ENCODE assay signal across 9 mouse cellular contexts in the genomic region with DNA sequence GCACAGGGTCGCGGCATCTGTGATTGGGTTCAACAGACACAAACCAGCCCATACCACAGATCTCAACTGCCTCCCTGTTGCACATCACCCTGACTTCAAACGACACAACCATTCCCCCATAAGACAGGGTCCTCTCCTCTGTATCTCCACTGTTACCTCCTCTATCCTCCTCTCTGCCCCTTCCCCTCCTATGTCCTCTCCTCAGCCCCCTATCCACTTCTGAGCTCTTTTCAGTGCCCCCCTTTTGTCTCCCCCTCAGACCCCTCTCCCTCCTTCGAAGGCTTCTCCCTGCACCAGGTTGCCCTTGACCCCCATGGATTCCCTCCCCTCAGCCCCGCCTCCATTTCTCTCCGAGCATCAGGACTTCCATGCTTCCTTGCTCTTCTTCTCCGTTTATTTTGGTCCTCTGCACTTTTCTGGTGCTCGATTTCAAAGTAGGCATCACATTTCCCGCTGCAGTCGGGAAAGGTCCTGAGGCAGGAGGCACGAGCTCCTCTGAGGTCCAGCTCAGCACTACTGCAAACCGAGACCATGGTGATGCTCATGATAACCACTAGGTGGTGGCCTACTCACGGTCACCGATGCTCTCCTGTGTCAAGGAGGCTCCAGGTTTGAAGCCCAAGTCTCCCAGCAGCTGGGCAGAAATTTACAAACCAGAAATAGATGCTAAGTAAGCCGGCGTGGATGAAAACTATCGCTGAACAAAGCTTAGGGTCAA. TPM values are rescaled to one million over a fixed set of nuclear protein-coding genes. Genes with fewer than 3 reads are reported as not detected.
DNase-seq lines count a peak whose midpoint lies in the region; ATAC-seq and TF ChIP-seq lines count a peak whose summit lies in the region.
"Had no signal": no experiment of that assay in that cellular context is flagged by ENCODE, and none has a peak within 500 bp of the region (broad histone marks: within the 10 kb centered on the region; RNA-seq: fewer than 3 reads in every experiment).

No protein-coding gene starts in this region.

- in situ Hi-C loops in Patski (cut with MboI; ENCODE audit: low pct_unique_long_range_greater_than_20kb) = no loop called here

- CTCF ChIA-PET in Patski (lab: Charles Lee) = interaction anchor here (0.6 to 2.7 kb wide), 10 partner anchors 14 to 72 kb away, joined by 3 to 27 read pairs (median 4); partner anchors contain the start of genes Madcam1 and Odf3l2

- POLR2A ChIA-PET in Patski (lab: Charles Lee) = interaction anchor here (1.2 kb wide), 1 partner anchor 10 kb away, joined by 3 read pairs; no protein-coding TSS in a partner anchor

- DNase-seq in A20 (ENCODE audit: low read depth, low spot score) (peak; percentile 69), Patski (ENCODE audit: low read depth, low spot score) (peak; percentile 9)
- peak; percentile 70 to 72 for DNase-seq in cerebellum, postnatal 36 days
- DNase-seq in gastrocnemius, postnatal 10 days = peak; percentile 41
- DNase-seq in limb, embryonic 11.5 days (ENCODE audit: low spot score) = peak; percentile 75
- DNase-seq in midbrain, embryonic 14.5 days = peak; percentile 91

- H3K4me1 ChIP-seq in intestine, postnatal 0 days (replicated peaks; ENCODE audit: control insufficient read depth, insufficient read depth, low read length) = no peaks in the 10 kb centered on the region
- H3K4me1 ChIP-seq in limb, embryonic 11.5 days (ENCODE audit: control insufficient read depth, insufficient read depth, low read length) = no peaks in the 10 kb centered on the region
- H3K4me1 ChIP-seq in midbrain, embryonic 14.5 days (ENCODE audit: control insufficient read depth, insufficient read depth, low read length) = no peaks in the 10 kb centered on the region
- no peaks in the 10 kb centered on the region for H3K4me1 ChIP-seq in stomach, embryonic 15.5 days

- peak; percentile 90 for TF ChIP-seq CTCF in Patski (IDR thresholded peaks at IDR 0.05)
- TF ChIP-seq CTCF in intestine, postnatal 0 days (IDR thresholded peaks at IDR 0.05; ENCODE audit: low read depth) = peak; percentile 95

- H3K4me3 ChIP-seq in intestine, postnatal 0 days (ENCODE audit: low read depth, low read length) = no peak overlapping the region
- no peak overlapping the region for H3K4me3 ChIP-seq in limb, embryonic 11.5 days (ENCODE audit: low read depth, low read length)
- H3K4me3 ChIP-seq in midbrain, embryonic 14.5 days (replicated peaks; ENCODE audit: low read depth, low read length) = no peak overlapping the region
- H3K4me3 ChIP-seq in stomach, embryonic 15.5 days (replicated peaks) = no peak overlapping the region
- H3K4me3 ChIP-seq: erythroblast, embryonic 14.5 days had no signal

- H3K4me2 ChIP-seq in intestine, postnatal 0 days (replicated peaks; ENCODE audit: low read depth) = no peak overlapping the region
- no peak overlapping the region for H3K4me2 ChIP-seq in limb, embryonic 11.5 days (ENCODE audit: low read depth, severe bottlenecking)
- H3K4me2 ChIP-seq in midbrain, embryonic 14.5 days (ENCODE audit: low read length) = 0 out of 2 replicates have a peak overlapping the region, but pooled peaks have one; percentile 18
- no peak overlapping the region for H3K4me2 ChIP-seq in stomach, embryonic 15.5 days

- H3K9ac ChIP-seq in intestine, postnatal 0 days (ENCODE audit: low read depth, low read length) = no peak overlapping the region
- no peak overlapping the region for H3K9ac ChIP-seq in limb, embryonic 11.5 days (ENCODE audit: low read length)
- no peak overlapping the region for H3K9ac ChIP-seq in midbrain, embryonic 14.5 days (replicated peaks; ENCODE audit: low read length)
- no peak overlapping the region for H3K9ac ChIP-seq in stomach, embryonic 15.5 days

- peaks cover 47% of the 10 kb centered on the region for H3K27me3 ChIP-seq in Patski
- H3K27me3 ChIP-seq in intestine, postnatal 0 days (replicated peaks; ENCODE audit: control insufficient read depth, insufficient read depth, low read length) = 0 out of 2 replicates have a peak, but pooled peaks cover 6% of the 10 kb centered on the region
- H3K27me3 ChIP-seq in limb, embryonic 11.5 days (ENCODE audit: control insufficient read depth, insufficient read depth, low read length) = no peaks in the 10 kb centered on the region
- H3K27me3 ChIP-seq in midbrain, embryonic 14.5 days (ENCODE audit: control insufficient read depth, insufficient read depth, low read length) = peaks cover 6% of the 10 kb centered on the region; the same call in 1 of the 2 replicates
- H3K27me3 ChIP-seq in stomach, embryonic 15.5 days (replicated peaks) = peaks cover 6% of the 10 kb centered on the region; the same call in 1 of the 2 replicates

- H3K27ac ChIP-seq in intestine, postnatal 0 days (ENCODE audit: low read depth, low read length) = no peak overlapping the region
- no peak overlapping the region for H3K27ac ChIP-seq in limb, embryonic 11.5 days (replicated peaks; ENCODE audit: low read depth, low read length)
- H3K27ac ChIP-seq in midbrain, embryonic 14.5 days (replicated peaks; ENCODE audit: low read depth, low read length) = no peak overlapping the region
- H3K27ac ChIP-seq in stomach, embryonic 15.5 days = no peak overlapping the region

- no peaks in the 10 kb centered on the region for H3K36me3 ChIP-seq in intestine, postnatal 0 days (ENCODE audit: control insufficient read depth, insufficient read depth)
- H3K36me3 ChIP-seq in limb, embryonic 11.5 days (ENCODE audit: control insufficient read depth, insufficient read depth, low read length) = no peaks in the 10 kb centered on the region
- H3K36me3 ChIP-seq in midbrain, embryonic 14.5 days (ENCODE audit: control insufficient read depth, insufficient read depth, low read length) = no peaks in the 10 kb centered on the region
- H3K36me3 ChIP-seq in stomach, embryonic 15.5 days = no peaks in the 10 kb centered on the region

- peak; percentile 83 for ATAC-seq in Patski
- ATAC-seq in intestine, postnatal 0 days = peak; percentile 78
- ATAC-seq in limb, embryonic 11.5 days (ENCODE audit: insufficient number of reproducible peaks, low FRiP score, low TSS enrichment, low read depth) = peak; percentile 72; the same call in 1 of the 2 replicates
- peak; percentile 81; the same call in 1 of the 2 replicates for ATAC-seq in midbrain, embryonic 14.5 days (ENCODE audit: low FRiP score, low TSS enrichment)
- ATAC-seq in stomach, embryonic 15.5 days (ENCODE audit: insufficient read depth, low FRiP score, low read depth) = 0 out of 2 replicates have a peak, but pooled peaks have one; percentile 73

- WGBS in intestine, postnatal 0 days = 16% methylated on average over 17 of the region's 17 CpGs
- WGBS in limb, embryonic 11.5 days = 21% methylated on average over 17 of the region's 17 CpGs
- WGBS in midbrain, embryonic 14.5 days = 19% methylated on average over 17 of the region's 17 CpGs
- WGBS in stomach, embryonic 15.5 days = 16% methylated on average over 17 of the region's 17 CpGs

- no peaks in the 10 kb centered on the region for H3K9me3 ChIP-seq in intestine, postnatal 0 days (ENCODE audit: control insufficient read depth)
- H3K9me3 ChIP-seq in limb, embryonic 11.5 days (ENCODE audit: control insufficient read depth, low read length) = no peaks in the 10 kb centered on the region
- H3K9me3 ChIP-seq in midbrain, embryonic 14.5 days (ENCODE audit: control insufficient read depth, low read length) = no peaks in the 10 kb centered on the region
- H3K9me3 ChIP-seq in stomach, embryonic 15.5 days = no peaks in the 10 kb centered on the region

RNA-seq across cellular contexts. Expression of gene Theg, which starts 7.9 kb away (rescaled TPM):
- polyA plus RNA-seq in Patski (2021) = not detected
- total RNA-seq in gastrocnemius, postnatal 10 days (2021) = not detected
- polyA plus RNA-seq in intestine, postnatal 0 days (2015; fragmentation: Nextera tagmentation; extraction: Ambion mirVana) = not detected in 2 replicates
- not detected in 2 replicates for polyA plus RNA-seq in limb, embryonic 11.5 days (2014; fragmentation: Nextera tagmentation; extraction: Ambion mirVana)
- not detected in 2 replicates for polyA plus RNA-seq in midbrain, embryonic 14.5 days (2014; fragmentation: Nextera tagmentation; extraction: Ambion mirVana)
- polyA plus RNA-seq in stomach, embryonic 15.5 days (2015; fragmentation: Nextera tagmentation; extraction: Ambion mirVana) = not detected in 2 replicates
- polyA plus RNA-seq: erythroblast, embryonic 14.5 days had no signal

RNA-seq across cellular contexts. Expression of gene C2cd4c, which starts 18.8 kb away (rescaled TPM):
- not detected for polyA plus RNA-seq in Patski (2021)
- under 1 TPM; 0.07 to 0.16 TPM for total RNA-seq in gastrocnemius, postnatal 10 days (2021)
- polyA plus RNA-seq in intestine, postnatal 0 days (2015; fragmentation: Nextera tagmentation; extraction: Ambion mirVana) = 0.05 TPM in 2 replicates
- 0.04 TPM in 1 of 2 replicates, not detected in the other for polyA plus RNA-seq in limb, embryonic 11.5 days (2014; fragmentation: Nextera tagmentation; extraction: Ambion mirVana)
- polyA plus RNA-seq in midbrain, embryonic 14.5 days (2014; fragmentation: Nextera tagmentation; extraction: Ambion mirVana) = 0.84 and 1.4 TPM in 2 replicates
- 0.08 and 0.14 TPM in 2 replicates for polyA plus RNA-seq in stomach, embryonic 15.5 days (2015; fragmentation: Nextera tagmentation; extraction: Ambion mirVana)
- polyA plus RNA-seq: erythroblast, embryonic 14.5 days had no signal

RNA-seq across cellular contexts. Expression of gene Mier2, which starts 40.0 kb away (rescaled TPM):
- 38.6 TPM for polyA plus RNA-seq in Patski (2021)
- 10 to 100 TPM; 16.1 to 18.2 TPM for total RNA-seq in gastrocnemius, postnatal 10 days (2021)
- polyA plus RNA-seq in intestine, postnatal 0 days (2015; fragmentation: Nextera tagmentation; extraction: Ambion mirVana) = 15.6 and 16.2 TPM in 2 replicates
- polyA plus RNA-seq in limb, embryonic 11.5 days (2014; fragmentation: Nextera tagmentation; extraction: Ambion mirVana) = 54.2 and 56.2 TPM in 2 replicates
- 48.8 and 64.3 TPM in 2 replicates for polyA plus RNA-seq in midbrain, embryonic 14.5 days (2014; fragmentation: Nextera tagmentation; extraction: Ambion mirVana)
- 49.2 and 50.1 TPM in 2 replicates for polyA plus RNA-seq in stomach, embryonic 15.5 days (2015; fragmentation: Nextera tagmentation; extraction: Ambion mirVana)

RNA-seq across cellular contexts. Expression of gene Shc2, which starts 42.7 kb away (rescaled TPM):
- 0.04 TPM for polyA plus RNA-seq in Patski (2021)
- total RNA-seq in gastrocnemius, postnatal 10 days (2021) = 1 to 10 TPM; 2.7 to 5.3 TPM
- 1.9 and 2.2 TPM in 2 replicates for polyA plus RNA-seq in intestine, postnatal 0 days (2015; fragmentation: Nextera tagmentation; extraction: Ambion mirVana)
- polyA plus RNA-seq in limb, embryonic 11.5 days (2014; fragmentation: Nextera tagmentation; extraction: Ambion mirVana) = 4.8 and 6.5 TPM in 2 replicates
- polyA plus RNA-seq in midbrain, embryonic 14.5 days (2014; fragmentation: Nextera tagmentation; extraction: Ambion mirVana) = 17.2 and 21.6 TPM in 2 replicates
- 9.1 and 10.6 TPM in 2 replicates for polyA plus RNA-seq in stomach, embryonic 15.5 days (2015; fragmentation: Nextera tagmentation; extraction: Ambion mirVana)
- polyA plus RNA-seq: erythroblast, embryonic 14.5 days had no signal

RNA-seq across cellular contexts. Expression of gene Odf3l2, which starts 50.5 kb away (rescaled TPM):
- polyA plus RNA-seq in Patski (2021) = not detected
- total RNA-seq in gastrocnemius, postnatal 10 days (2021) = under 1 TPM; 0.26 to 0.97 TPM
- not detected in 2 replicates for polyA plus RNA-seq in intestine, postnatal 0 days (2015; fragmentation: Nextera tagmentation; extraction: Ambion mirVana)
- not detected in 2 replicates for polyA plus RNA-seq in limb, embryonic 11.5 days (2014; fragmentation: Nextera tagmentation; extraction: Ambion mirVana)
- 0.17 and 0.40 TPM in 2 replicates for polyA plus RNA-seq in midbrain, embryonic 14.5 days (2014; fragmentation: Nextera tagmentation; extraction: Ambion mirVana)
- polyA plus RNA-seq in stomach, embryonic 15.5 days (2015; fragmentation: Nextera tagmentation; extraction: Ambion mirVana) = not detected in 2 replicates
- polyA plus RNA-seq: erythroblast, embryonic 14.5 days had no signal

Comparison
In these comparisons a context has a peak if more than half of its experiments do, and no peak if none do; other contexts are left out.
1. DNase-seq: peak in every context shown above with its lines; median percentile 91 in midbrain, embryonic 14.5 days; 75 in limb, embryonic 11.5 days; 71 in cerebellum, postnatal 36 days; 69 in A20; 41 in gastrocnemius, postnatal 10 days; 9 in Patski.